In the genomic region with DNA sequence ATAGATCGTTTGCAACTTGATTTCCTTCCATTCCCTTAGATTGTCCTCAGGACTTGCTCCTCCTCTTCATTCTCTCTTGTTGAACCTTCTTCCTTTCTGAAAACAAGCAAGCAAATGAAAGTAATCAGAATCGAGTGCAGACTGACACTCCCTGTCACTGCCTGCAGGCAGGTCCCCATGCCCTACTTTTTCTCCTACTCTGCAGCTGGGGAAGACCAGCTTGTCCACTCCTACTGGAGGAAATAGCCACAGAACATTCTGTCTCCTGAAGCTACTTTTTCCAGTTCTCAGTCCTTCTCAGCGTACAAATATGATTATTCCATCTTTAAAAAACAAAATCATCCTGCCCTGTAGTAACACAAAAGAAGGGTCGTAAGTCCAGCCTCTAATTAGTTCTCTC, we compare ENCODE assay signal across 25 mouse cellular contexts. TPM values are rescaled to one million over a fixed set of nuclear protein-coding genes. Genes with fewer than 3 reads are reported as not detected.
"Had no signal": no experiment of that assay in that cellular context is flagged by ENCODE, and none has a peak within 500 bp of the region (broad histone marks: within the 10 kb centered on the region; RNA-seq: fewer than 3 reads in every experiment).

No protein-coding gene starts in this region.

- DNase-seq: lung, adult 18-20 months; lung, embryonic 14.5 days; lung, postnatal 10 days; lung, postnatal 4 days; midbrain, embryonic 14.5 days; retina, postnatal 1 day; right cerebral cortex, postnatal 14 days; spleen, adult 18-20 months; thymus, adult 18-20 months; thymus, postnatal 14 days; thymus, postnatal 36 days had no signal

- H3K4me3 ChIP-seq: midbrain, embryonic 10.5 days; midbrain, embryonic 12.5 days; myocyte; neural tube, embryonic 13.5 days; neural tube, embryonic 15.5 days had no signal

- H3K4me1 ChIP-seq: midbrain, embryonic 12.5 days; neural tube, embryonic 13.5 days; neural tube, embryonic 15.5 days had no signal

- H3K9ac ChIP-seq: lung, embryonic 14.5 days; midbrain, embryonic 12.5 days; neural tube, embryonic 13.5 days; neural tube, embryonic 15.5 days had no signal

- H3K9me3 ChIP-seq: midbrain, embryonic 12.5 days; neural tube, embryonic 13.5 days; neural tube, embryonic 15.5 days had no signal

- H3K27me3 ChIP-seq: midbrain, embryonic 12.5 days; neural tube, embryonic 13.5 days; neural tube, embryonic 15.5 days had no signal

- H3K27ac ChIP-seq: midbrain, embryonic 10.5 days; midbrain, embryonic 12.5 days; neural tube, embryonic 13.5 days; neural tube, embryonic 15.5 days had no signal

- H3K4me2 ChIP-seq: lung, embryonic 14.5 days; midbrain, embryonic 12.5 days; neural tube, embryonic 13.5 days; neural tube, embryonic 15.5 days had no signal

- ATAC-seq: midbrain, embryonic 16.5 days had no signal

RNA-seq across cellular contexts. Expression of gene Nipsnap3a, which starts 35.3 kb away (rescaled TPM):
- total RNA-seq: megakaryocyte, adult 5-6 weeks; megakaryocyte-erythroid progenitor cell, adult 5-6 weeks had no signal
- polyA plus RNA-seq: lung, embryonic 14.5 days; lung, embryonic 16.5 days; midbrain, embryonic 10.5 days; midbrain, embryonic 12.5 days; midbrain, embryonic 14.5 days; midbrain, embryonic 16.5 days; myocyte; neural tube, embryonic 11.5 days; neural tube, embryonic 13.5 days; neural tube, embryonic 15.5 days; small intestine, adult 2 months; stomach, embryonic 14.5 days; stomach, embryonic 16.5 days; thymus, postnatal 0 days had no signal
